Comparison of ENCODE assay signal across 12 mouse cellular contexts in genomic region chr3:95523662-95524061, GRCm38 (mm10). TPM values are rescaled to one million over a fixed set of nuclear protein-coding genes. Genes with fewer than 3 reads are reported as not detected.
DNase-seq lines count a peak whose midpoint lies in the region; ATAC-seq lines count a peak whose summit lies in the region.
"Had no signal": no experiment of that assay in that cellular context is flagged by ENCODE, and none has a peak within 500 bp of the region (broad histone marks: within the 10 kb centered on the region; RNA-seq: fewer than 3 reads in every experiment).

No protein-coding gene starts in this region.

- peak; percentile 43 for DNase-seq in layer of hippocampus, adult 9-11 months
- no peak for DNase-seq in layer of hippocampus, adult 18-20 months (ENCODE audit: low spot score in 2 of 2)
- peak; percentile 23 to 27 for DNase-seq in kidney, postnatal 36 days
- DNase-seq in adrenal gland, postnatal 4 days (ENCODE audit: low spot score in 2 of 2): no peak
- no peak for DNase-seq in gastrocnemius, adult 8-10 months (ENCODE audit: low spot score in 2 of 2)
- DNase-seq in embryo, embryonic 9.5 days (ENCODE audit: extremely low spot score): no peak
- DNase-seq: cerebellum, postnatal 10 days had no signal

- peak; percentile 91 for ATAC-seq in activated CD4-positive, CD25-positive, alpha-beta regulatory T cell, adult 4 months
- 0 out of 2 replicates have a peak, but pooled peaks have one; percentile 37 for ATAC-seq in stomach, embryonic 14.5 days (ENCODE audit: insufficient number of reproducible peaks, insufficient read depth, low FRiP score, low read depth)

- no peak overlapping the region for H3K4me2 ChIP-seq in stomach, embryonic 14.5 days (replicated peaks; ENCODE audit: low read depth, low read length)

- 54% methylated on average over 3 of the region's 3 CpGs for WGBS in stomach, embryonic 14.5 days

- H3K4me1 ChIP-seq in stomach, embryonic 14.5 days (ENCODE audit: control insufficient read depth, insufficient read depth, low read length): no peaks in the 10 kb centered on the region

- H3K27ac ChIP-seq in stomach, embryonic 14.5 days (ENCODE audit: low read length): peak overlapping the region; percentile 2; the same call in 1 of the 2 replicates

- no peaks in the 10 kb centered on the region for H3K27me3 ChIP-seq in stomach, embryonic 14.5 days (ENCODE audit: control insufficient read depth, insufficient read depth, low read length)

- H3K9ac ChIP-seq in stomach, embryonic 14.5 days (replicated peaks; ENCODE audit: low read depth, low read length): no peak overlapping the region

- H3K9me3 ChIP-seq in stomach, embryonic 14.5 days (ENCODE audit: control insufficient read depth, low read depth, low read length): no peaks in the 10 kb centered on the region

- H3K4me3 ChIP-seq in stomach, embryonic 14.5 days (ENCODE audit: low read depth, low read length): no peak overlapping the region

- no peaks in the 10 kb centered on the region for H3K36me3 ChIP-seq in stomach, embryonic 14.5 days (ENCODE audit: control insufficient read depth, insufficient read depth, low read length)

RNA-seq across cellular contexts. Expression of gene Ctss, which starts 2.9 kb away (rescaled TPM):
- total RNA-seq in layer of hippocampus, adult 18-20 months (2021): 10 to 100 TPM; 72.3 to 90.7 TPM
- 100 to 1,000 TPM; 365 to 472 TPM for polyA plus RNA-seq in activated CD4-positive, CD25-positive, alpha-beta regulatory T cell, adult 4 months (2017; shearing (Covaris generic))
- 20.3 and 24.5 TPM in 2 replicates for polyA plus RNA-seq in stomach, embryonic 14.5 days (2014; fragmentation: Nextera tagmentation; extraction: Ambion mirVana)
- 10 to 100 TPM; 24.5 to 30.2 TPM for total RNA-seq in adrenal gland, postnatal 4 days (2021)
- 1 to 10 TPM in 2 of 4 experiments, under 1 TPM in 2; 0.61 to 3.8 (median 2.0) TPM for total RNA-seq in gastrocnemius, adult 8-10 months (2022)

RNA-seq across cellular contexts. Expression of gene Ctsk, which starts 24.6 kb away (rescaled TPM):
- 1 to 10 TPM; 2.3 to 2.9 TPM for total RNA-seq in layer of hippocampus, adult 18-20 months (2021)
- not detected for polyA plus RNA-seq in activated CD4-positive, CD25-positive, alpha-beta regulatory T cell, adult 4 months (2017; shearing (Covaris generic))
- 12.7 and 13.3 TPM in 2 replicates for polyA plus RNA-seq in stomach, embryonic 14.5 days (2014; fragmentation: Nextera tagmentation; extraction: Ambion mirVana)
- total RNA-seq in adrenal gland, postnatal 4 days (2021): 10 to 100 TPM; 18.8 to 24.2 TPM
- total RNA-seq in gastrocnemius, adult 8-10 months (2022): 1 to 10 TPM; 1.5 to 5.8 (median 3.1) TPM

RNA-seq across cellular contexts. Expression of gene Hormad1, which starts 35.8 kb away (rescaled TPM):
- total RNA-seq in layer of hippocampus, adult 18-20 months (2021): not detected
- polyA plus RNA-seq in activated CD4-positive, CD25-positive, alpha-beta regulatory T cell, adult 4 months (2017; shearing (Covaris generic)): not detected
- polyA plus RNA-seq in stomach, embryonic 14.5 days (2014; fragmentation: Nextera tagmentation; extraction: Ambion mirVana): not detected in 2 replicates
- total RNA-seq in adrenal gland, postnatal 4 days (2021): not detected
- not detected for total RNA-seq in gastrocnemius, adult 8-10 months (2022)
- total RNA-seq: gastrocnemius, postnatal 4 days had no signal
- polyA plus RNA-seq: limb, embryonic 11.5 days; neural tube, embryonic 14.5 days had no signal

Comparison
In these comparisons a context has a peak if more than half of its experiments do, and no peak if none do; other contexts are left out.
1. DNase-seq: peak in layer of hippocampus, adult 9-11 months (single experiment) and kidney, postnatal 36 days (2 of 2); none in layer of hippocampus, adult 18-20 months (0 of 2), adrenal gland, postnatal 4 days (0 of 2), gastrocnemius, adult 8-10 months (0 of 2) and embryo, embryonic 9.5 days (single experiment).
2. RNA of gene Ctss, which starts 2.9 kb away (total RNA-seq): 72.3 to 90.7 TPM in layer of hippocampus, adult 18-20 months and 24.5 to 30.2 TPM in adrenal gland, postnatal 4 days; 0.61 to 3.8 TPM in gastrocnemius, adult 8-10 months; every median in the first group is over 4 times any median in the second.